Mouse (Mus musculus) adrenal gland, postnatal 0 days (tissue): ENCODE measurements around the gene Olfr159. TPM values are rescaled to one million over a fixed set of nuclear protein-coding genes. Genes with fewer than 3 reads are reported as not detected.

Experiments used
- polyA plus RNA-seq: library from polyadenylated mRNA; unstranded; fragments of >200 nt; fragmentation: Nextera tagmentation; extraction: Ambion mirVana; gene quantifications from 2 replicates; pipeline ENCODE4 v1.2.1, GENCODE M21; 2015

The Olfr159 gene
- not detected in 2 replicates for polyA plus RNA-seq

DNA sequence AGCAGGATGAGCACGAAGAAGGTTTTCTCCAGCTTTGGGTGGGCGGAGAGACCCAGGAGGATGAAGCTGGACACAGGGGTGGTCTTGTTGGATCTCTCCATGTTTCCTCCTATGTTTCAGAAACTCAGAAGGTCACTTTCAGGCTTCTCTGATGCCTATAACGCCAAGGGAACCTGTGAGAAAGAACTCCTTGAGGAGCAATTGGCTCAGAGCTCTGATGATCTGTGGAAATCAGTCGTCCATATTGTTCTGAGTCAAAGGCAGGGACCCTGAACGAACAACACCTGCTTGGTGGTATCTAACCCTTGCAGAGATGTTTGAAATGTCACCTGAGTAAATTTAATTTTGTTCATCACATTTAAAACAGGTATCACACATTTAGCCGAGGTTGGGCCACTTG, at the start of gene Olfr159:
TSS of gene Olfr159 (minus strand) at position 101 of the 400 bp plus-strand sequence.

DNA sequence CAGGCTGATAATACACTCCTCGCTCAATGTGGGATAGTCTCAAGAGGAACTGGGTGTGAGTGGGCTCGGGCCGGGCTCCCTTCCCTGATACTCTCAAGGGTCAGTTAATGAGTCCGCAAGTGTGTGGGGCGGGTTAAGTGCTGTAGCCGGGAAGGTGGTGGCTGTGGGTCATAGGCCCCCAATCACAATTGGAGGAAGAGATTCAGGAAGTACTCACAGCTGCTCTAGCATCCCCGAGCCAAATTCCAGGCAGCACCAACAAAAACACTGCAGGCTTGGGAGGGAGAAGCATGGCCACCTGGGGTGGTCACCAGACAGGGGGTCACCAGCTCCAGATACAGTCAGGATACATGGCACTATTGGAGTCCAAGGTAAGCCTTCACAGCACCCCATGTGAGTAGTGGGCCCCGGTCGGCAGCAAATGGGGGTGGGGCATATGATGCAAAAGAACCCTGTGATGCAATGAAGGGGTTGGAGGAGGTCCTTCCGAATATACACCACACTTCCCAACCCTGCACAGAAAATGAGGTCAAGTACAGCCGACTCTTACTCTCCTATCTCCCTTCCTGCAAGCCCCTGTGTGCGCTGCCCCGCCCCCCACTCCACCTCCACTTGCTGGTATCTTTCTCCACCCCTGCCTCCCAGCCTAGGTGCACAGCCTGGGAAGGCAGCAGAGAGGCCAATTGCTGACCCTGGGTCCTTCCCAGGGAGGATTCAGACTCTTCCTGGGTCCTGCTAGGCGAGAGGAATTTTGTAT, 40.8 kb downstream of the Olfr159 start, which contains the start of gene Spaar:
TSS of gene Spaar (plus strand) at position 241 of the 757 bp plus-strand sequence.

DNA sequence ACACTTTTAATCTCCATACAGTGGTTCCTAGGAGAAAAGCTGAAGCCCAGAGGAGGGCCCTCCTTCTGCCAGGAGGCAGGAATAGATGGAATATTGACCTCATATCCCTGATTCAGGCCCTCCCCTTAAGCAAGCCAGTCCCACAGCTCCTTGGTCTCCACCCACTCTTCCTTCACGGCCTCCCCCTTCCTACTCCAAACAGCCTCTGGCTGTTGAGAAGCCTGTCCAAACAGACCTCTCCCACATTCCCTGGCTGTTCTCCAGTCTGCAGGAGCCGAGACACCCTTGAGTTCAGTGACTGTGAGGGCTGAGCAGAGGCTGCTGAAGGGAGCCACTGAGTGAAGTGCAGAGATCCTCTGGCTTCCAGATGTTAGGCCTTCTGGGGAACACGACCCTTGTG, 43.8 kb downstream of the Olfr159 start, which contains the start of gene Hrct1:
TSS of gene Hrct1 (plus strand) at position 194 of the 400 bp plus-strand sequence.

Other genes starting within 250 kb of the Olfr159 start
- gene Tpm2, start 247.2 kb downstream of the Olfr159 start, polyA plus RNA-seq: 81.1 and 120 TPM in 2 replicates
- gene Creb3, start 208.7 kb downstream of the Olfr159 start, polyA plus RNA-seq: 167 and 207 TPM in 2 replicates
- 67.9 and 68.8 TPM in 2 replicates for gene Tln1, start 208.3 kb downstream of the Olfr159 start, polyA plus RNA-seq
- 12.4 and 20.5 TPM in 2 replicates for gene Rgp1, start 192.3 kb downstream of the Olfr159 start, polyA plus RNA-seq
- 9.6 and 13.0 TPM in 2 replicates for gene Gba2, start 192.1 kb downstream of the Olfr159 start, polyA plus RNA-seq
- 1.9 and 2.8 TPM in 2 replicates for gene Msmp, start 186.5 kb downstream of the Olfr159 start, polyA plus RNA-seq
- 11.2 and 13.3 TPM in 2 replicates for gene Npr2, start 139.1 kb downstream of the Olfr159 start, polyA plus RNA-seq
- gene Spag8, start 117.4 kb downstream of the Olfr159 start, polyA plus RNA-seq: 0.72 and 0.92 TPM in 2 replicates
- 236 and 326 TPM in 2 replicates for gene Hint2, start 114.5 kb downstream of the Olfr159 start, polyA plus RNA-seq
- gene Tmem8b, start 102.0 kb downstream of the Olfr159 start, polyA plus RNA-seq: 3.6 and 4.9 TPM in 2 replicates
- 2.9 and 3.1 TPM in 2 replicates for gene Fam221b, start 101.9 kb downstream of the Olfr159 start, polyA plus RNA-seq
- gene Olfr70, start 70.2 kb downstream of the Olfr159 start, polyA plus RNA-seq: not detected in 2 replicates
- not detected in 2 replicates for gene Olfr71, start 60.8 kb downstream of the Olfr159 start, polyA plus RNA-seq
- 3.9 and 4.3 TPM in 2 replicates for gene Hrct1, start 43.8 kb downstream of the Olfr159 start, polyA plus RNA-seq
- gene Spaar, start 41.0 kb downstream of the Olfr159 start, polyA plus RNA-seq: 0.60 and 1.2 TPM in 2 replicates
- not detected in 2 replicates for gene Olfr156, start 52.9 kb upstream of the Olfr159 start, polyA plus RNA-seq
- gene Olfr157, start 69.2 kb upstream of the Olfr159 start, polyA plus RNA-seq: not detected in 2 replicates
- gene Olfr155, start 80.6 kb upstream of the Olfr159 start, polyA plus RNA-seq: not detected in 2 replicates
- gene Reck, start 104.5 kb upstream of the Olfr159 start, polyA plus RNA-seq: 15.1 and 19.8 TPM in 2 replicates
- gene Glipr2, start 186.4 kb upstream of the Olfr159 start, polyA plus RNA-seq: 33.2 and 43.1 TPM in 2 replicates
- not detected in 2 replicates for gene Ccin, start 212.5 kb upstream of the Olfr159 start, polyA plus RNA-seq
- 266 and 285 TPM in 2 replicates for gene Clta, start 233.4 kb upstream of the Olfr159 start, polyA plus RNA-seq